Mouse (Mus musculus) adrenal gland, postnatal 14 days (tissue): ENCODE results near the gene Depdc1b. TPM values are rescaled to one million over a fixed set of nuclear protein-coding genes. Genes with fewer than 3 reads are reported as not detected.

Experiments
- DNase-seq: peaks from one replicate; pipeline ENCODE4 v3.0.0; 2021; ENCODE audit warnings: mixed read lengths
- long read RNA-seq, 2 experiments: library from polyadenylated mRNA; stranded (forward); transcript quantifications; one replicate each; pipeline ENCODE4 v2.0.0; 2021
- total RNA-seq: library from RNA; stranded (reverse); gene quantifications from 2 replicates; pipeline ENCODE4 v1.2.3, GENCODE M21; 2021

Depdc1b gene
- total RNA-seq: 3.8 and 3.9 TPM in 2 replicates
- long read RNA-seq, experiment 1, partial matches to known transcripts: 0 of 5 reads
- long read RNA-seq, experiment 1, other reads (novel, unspliced or antisense): 1 of 5 reads
- long read RNA-seq, experiment 2, partial matches to known transcripts: 0 of 1 reads
- long read RNA-seq, experiment 2, other reads (novel, unspliced or antisense): 1 of 1 reads

DNA sequence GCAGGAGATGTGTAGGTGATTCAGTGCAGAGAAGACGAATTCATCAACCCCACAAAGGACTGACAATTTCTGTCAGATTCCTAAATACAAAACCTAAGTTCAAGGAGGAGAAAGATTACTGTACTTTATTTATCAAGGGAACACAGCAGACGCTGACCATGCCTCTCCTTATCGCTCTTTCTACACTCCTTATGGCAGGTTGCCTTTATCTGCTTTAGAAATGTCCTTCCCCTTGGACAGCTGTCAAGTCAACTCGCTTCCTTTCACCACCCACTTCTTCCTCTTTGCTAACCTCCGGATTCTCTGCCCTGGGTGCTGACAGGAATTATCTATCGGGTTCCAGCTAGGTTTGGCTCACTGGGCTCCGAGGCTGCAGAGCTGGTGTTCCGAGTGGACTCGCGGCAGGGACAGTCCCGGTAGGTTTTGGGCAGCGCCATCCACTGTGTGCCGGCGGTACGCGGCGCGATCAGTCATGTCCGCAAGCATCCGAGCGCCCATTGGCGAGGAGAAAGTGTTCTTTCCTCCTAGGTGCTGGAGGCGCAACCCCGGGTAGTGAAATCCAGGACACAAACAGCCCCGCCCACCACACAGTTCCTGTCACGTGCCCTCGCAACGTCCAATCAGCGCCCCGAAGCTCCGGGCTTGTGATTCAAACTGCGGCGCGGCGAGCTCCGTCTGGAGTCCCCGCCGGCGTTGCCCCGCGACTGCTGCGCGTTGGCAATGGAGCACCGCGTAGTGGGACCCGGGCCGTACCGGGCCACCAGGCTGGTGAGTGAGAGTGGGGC, at the start of gene Depdc1b:
Gene Depdc1b, plus strand, starts transcription at position 631 of the 785 bp plus-strand sequence.
- peak; percentile 97 for DNase-seq

DNA sequence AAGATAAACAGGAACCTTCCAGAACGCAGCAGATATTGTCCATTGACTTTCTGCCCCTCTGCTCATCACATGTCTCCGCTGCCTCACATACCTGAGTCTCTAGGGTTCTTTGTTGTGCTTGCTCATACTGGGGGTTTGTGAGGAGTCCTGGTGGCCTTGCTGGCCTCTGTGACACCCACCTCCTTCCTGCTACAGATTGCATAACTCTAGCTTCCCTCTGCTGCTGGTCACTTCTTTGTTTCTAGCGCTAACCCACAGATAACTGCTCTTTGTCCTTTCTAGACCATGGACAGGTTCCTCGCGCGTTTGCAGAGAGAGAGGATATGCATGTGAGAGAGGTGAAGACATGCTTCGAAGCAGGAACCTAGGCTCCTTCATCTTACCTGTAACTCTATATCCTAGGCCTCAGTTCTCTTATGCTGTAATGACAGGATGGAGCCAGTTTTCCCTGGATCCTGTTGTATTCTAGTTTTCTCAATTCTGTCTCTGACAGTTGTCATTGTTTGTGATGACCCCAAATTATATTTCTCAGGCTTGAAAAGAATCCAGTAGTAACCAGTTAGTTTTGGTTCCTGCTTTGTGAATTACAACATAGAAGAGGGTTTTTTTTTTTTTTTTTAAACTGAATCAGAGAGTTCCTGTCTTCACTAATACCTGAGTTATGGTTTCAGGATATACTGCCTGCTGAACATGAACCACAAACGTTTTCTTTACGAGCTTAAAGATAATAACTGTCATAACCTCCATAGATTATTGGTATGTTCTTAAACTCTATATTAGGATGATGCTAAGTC, 48.1 kb upstream of the Depdc1b start:
- no peak for DNase-seq

DNA sequence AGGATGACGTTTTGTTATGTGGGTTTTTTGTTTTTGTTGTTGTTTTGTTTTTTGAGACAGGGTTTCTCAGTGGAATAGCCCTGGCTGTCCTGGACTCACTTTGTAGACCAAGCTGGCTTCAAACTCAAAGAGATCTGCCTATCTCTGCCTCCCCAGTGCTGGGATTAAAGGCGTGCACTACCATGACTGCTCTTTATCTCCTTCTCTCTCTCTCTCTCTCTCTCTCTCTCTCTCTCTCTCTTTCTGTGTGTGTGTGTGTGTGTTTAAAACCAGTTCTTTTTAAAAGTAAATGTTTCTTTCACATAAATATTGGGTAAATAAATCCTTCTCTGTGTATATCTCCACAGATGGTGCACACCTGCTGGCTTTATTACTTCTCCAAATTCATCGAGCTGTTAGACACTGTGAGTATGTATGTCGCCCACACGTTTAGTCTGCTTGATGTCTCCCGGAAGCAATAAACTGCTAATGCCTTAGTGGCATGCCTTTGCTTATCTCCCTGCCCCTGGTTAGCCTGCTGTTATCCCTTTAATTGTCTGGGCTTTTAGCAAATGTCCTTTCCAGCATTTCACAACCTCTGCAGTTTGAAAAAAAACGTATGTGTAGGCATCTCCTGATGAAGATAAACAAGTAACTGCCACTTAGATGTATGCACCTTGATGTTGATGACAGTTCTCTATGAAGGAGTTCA, 44.5 kb upstream of the Depdc1b start:
- DNase-seq: no peak

DNA sequence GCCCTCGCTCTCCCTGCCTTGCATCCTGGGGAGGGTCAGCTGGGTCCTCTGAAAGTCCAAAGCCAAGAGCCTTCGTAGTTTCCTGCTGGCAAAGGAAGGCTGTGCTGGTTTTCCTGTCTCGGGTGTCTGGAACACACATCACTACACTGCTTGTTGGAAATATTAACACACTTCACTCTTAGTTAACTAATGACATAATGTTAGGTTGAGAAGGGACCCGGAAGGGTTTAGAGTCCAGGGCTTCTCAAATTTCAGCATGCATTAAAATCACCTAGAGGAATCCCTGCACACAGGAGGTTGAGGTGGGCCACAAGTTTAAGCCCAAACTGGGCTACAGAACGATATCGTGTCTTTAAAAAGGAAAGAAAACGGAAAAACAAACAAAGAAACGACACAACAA, 43.8 kb upstream of the Depdc1b start:
- no peak for DNase-seq

DNA sequence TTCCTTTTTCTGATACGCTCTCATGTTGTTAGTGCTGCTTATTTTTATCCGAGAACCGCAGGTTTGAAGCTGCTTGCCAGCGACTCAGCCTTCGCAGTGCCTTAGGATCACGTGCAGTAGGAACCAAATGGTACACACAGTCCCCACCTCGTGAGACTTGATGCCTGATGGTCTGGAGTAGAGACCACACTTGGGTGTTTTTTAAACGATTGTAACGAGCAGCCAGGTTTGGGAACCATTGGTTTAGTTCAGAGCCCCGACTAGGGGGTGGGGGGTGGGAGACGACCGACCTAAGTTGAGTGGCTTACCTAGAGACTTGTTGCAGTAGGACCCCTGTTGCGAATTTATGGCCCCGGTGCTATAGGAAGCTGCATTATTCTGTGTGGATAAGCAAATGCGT, 43.1 kb upstream of the Depdc1b start:
- no peak for DNase-seq

DNA sequence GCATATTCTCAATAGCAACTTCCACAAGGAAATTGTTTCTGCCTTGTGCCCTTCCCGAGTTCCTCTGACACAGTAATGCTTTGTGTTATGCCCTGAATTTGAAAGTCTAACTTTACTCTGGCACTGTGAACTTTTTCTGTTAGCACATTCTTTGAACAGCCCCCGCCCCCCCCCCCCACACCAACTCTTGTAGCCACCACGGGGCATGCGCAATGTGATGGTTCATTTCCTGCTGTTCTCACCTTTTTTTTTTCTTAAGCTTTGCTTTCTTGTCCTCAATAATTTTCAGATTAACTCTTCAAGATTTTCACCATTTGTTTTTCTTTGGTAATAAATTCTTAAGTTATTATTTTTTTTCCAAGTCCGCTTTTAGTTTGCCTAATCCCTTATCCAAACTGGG, 42.7 kb upstream of the Depdc1b start:
- DNase-seq: no peak

DNA sequence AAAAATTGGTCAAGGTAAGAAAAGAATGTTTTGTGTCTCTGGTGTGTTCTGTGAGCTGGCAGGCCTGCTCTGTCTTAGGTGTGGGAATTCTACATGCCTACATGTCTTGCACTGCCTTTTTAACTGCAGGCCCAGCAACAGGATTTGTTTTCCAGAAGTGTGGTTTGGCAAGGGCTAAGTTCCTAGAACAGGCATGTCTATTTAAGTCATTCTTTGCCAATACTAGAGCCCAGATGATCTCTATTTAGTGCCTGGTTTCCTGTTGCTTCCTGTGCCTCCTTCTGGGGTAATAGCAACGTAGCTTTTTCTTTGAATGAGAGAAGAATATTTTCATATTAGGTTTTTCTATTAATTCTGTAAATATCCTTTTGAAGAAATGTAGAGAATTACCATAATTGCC, 39.6 kb upstream of the Depdc1b start:
- no peak for DNase-seq

DNA sequence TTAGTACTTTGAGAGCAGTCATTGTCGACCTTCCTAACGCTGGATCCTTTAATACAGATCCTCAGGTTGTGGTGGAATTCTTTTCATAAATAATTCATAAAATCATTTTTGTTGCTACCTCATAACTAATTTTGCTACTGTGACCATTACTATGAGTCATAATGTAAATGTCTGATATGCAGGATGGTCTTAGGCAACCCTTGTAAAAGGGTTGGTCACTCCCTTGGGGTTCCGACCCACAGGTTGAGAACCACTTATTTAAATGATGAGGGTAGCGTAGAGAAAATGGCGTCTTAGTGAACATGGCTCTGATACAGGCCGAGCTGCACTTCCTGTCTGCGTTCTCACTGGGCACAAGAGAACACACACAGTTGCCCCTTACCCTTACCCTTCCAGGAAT, 38.8 kb upstream of the Depdc1b start:
- no peak for DNase-seq

DNA sequence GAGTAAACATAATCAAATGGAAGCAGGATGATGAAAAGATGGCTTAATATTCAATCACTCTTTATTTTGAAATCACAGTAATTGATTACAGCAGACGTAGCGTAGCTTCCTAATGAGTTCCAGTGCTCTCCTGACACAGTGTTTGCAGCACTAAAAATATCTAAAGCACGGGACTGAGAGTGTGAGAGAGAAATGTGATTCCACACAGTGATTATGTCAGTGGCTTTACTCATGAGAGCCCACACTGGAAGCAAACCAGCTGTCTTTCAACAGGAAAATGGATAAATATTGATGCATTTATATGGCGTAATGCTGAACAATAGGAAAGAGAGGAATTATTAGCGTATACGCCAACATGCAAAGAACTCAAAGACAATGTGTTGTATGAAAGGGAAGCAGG, 37.5 kb upstream of the Depdc1b start:
- DNase-seq: no peak

DNA sequence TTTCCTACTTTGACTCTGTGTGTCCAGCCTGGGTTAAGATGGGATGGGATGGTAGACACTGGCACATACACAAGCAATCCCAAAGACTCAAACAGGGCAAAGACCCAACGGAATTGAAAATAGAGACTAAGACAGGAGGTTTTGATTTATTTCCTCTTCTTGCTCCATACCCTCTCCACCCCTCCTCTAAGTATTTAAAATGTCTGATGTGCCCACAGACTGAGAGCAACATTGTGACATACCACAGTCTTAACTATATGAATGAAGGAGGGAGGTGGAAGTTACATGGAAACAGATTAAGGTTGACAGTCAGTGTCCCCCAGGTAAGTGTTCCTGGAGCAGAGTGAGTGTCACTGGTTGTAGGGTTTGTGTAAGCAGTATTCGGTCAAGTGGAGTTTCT, 31.8 kb upstream of the Depdc1b start:
- no peak for DNase-seq

DNA sequence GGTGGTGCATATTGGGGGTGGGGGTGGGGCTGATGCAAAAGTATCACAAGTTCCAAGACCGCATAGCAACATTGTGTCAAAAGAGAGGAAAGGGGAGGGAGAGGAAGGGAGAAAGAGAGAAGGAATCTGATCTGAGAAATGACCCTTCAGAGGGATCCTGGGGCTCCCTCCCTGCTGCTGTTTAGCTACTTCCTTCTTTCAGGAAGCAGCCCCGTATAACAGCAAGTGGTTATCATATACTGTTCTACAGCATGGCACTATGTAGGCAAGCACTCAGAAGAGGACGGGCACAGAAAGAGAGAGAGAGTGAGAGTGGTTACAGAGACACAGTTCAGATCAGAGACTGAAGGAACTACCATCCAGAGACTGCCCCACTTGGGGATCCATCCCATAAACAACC, 28.2 kb upstream of the Depdc1b start:
- no peak for DNase-seq

DNA sequence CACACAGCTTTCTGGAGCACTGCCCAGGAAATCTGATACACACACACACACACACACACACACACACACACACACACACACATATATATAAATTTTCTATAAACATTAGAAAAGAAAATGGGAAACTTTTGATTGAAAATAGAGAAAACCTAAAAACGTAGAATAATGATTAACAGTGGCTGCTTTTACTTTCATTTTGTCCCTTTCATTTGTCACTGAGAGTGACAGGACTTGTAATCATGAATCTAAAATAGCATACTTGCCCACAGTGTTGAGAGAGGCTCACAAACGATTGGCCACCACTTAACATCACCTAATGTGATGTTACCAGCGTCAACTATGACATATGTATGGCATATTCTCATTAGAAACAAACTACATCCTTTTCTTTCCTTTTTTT, 26.7 kb upstream of the Depdc1b start:
- no peak for DNase-seq

DNA sequence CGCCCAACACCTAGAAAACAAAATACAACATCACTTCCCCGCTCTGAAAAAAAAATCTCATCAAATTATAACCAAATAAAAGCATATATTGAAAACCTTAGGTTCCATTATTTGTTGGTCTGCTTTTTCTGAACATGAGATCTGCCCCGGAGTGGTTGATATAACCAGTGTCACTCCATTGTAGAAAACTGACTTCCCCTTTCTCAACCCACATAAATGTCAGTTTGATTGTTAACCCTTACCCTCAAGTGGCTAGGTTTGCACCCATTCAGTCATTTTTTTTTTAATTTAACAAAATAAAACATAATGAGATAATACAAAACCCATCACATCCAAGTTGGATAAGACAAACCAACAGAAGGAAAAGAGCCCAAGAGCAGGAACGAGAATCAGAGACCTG, 25.8 kb upstream of the Depdc1b start:
- no peak for DNase-seq

DNA sequence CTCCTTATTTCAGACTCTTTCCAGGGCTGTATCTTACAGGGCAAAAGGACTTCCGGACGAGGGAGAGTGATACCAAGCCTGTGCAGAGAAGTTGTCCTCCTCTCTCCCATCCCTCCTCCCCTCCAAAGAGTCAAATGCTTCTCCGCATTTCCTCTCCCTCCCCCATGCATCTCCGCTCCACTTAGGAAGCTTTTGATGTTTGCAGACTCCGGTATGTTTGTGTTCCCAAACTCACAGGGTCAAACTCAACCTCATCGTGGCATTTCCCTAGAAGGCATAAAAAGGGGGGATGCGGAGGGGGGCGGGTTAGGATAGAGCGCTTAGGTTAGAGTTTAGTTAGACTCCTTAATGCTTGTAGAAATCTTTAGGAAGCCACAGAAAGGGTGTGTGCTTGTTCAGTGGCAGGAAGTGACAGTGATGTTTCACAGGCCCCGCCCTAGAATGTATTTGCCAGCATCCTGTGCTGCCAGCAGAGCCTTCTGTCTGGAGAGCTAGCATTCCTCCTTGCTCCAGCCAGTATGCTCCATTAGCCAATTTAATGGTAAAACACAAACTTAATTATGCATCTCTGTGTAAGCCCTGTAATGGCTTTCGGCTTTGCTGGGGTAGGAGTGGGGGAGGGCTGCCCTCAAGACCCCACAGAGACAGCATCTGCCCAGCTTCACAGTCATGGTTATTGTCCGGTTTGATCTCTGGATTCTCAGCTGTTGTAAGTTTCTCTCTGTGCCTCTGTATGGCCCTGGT, 18.6 kb upstream of the Depdc1b start:
- DNase-seq: peak; percentile 51

DNA sequence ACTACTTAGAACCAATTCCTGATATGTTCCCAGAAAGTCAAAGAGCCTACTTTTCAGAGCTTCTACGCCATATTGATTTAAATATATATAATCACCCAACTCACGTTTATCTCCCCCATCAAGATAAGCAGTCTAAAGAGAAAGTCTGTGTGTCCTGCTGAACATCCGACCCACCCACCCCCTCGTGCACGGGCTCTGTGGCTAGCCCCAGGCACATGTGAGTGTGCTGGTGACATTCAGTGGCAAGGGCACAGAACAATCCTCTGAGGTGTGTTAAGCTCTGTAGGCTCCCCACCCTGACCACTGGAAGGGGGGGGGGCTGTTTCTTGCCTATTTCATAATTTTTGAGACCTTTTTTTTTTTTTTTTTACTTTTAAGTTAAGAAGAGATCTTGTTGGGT, 17.9 kb upstream of the Depdc1b start:
- DNase-seq: no peak

DNA sequence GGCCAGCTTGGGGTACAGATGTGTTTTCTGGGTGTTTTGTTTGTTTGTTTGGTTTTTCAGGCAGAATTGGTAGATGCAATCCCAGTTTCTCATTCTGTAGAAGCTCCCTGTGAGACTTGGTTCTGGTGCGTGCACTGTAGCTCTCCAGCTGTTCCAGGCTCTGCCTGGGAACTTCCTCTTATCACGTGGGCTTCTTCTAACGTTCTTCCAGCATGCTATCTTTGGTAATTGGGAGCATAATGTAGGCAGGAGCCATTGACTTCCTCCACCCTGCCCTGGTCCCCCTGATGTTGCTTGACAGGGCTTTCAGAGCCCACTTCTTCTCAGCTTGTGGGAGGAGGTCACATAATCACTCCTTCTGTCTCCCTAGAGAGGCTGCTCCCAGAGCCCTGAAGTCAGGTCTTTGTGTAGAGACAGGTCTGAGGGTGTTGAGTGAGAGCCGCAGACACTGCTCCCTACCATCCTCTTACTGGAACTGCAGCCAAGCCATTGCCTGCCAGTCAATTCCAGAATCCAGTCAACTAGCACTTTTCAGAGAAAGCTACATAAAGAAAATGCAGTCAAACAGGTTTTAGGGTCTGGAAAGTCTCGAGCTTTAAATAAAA, 15.7 kb upstream of the Depdc1b start:
- DNase-seq: peak; percentile 15

DNA sequence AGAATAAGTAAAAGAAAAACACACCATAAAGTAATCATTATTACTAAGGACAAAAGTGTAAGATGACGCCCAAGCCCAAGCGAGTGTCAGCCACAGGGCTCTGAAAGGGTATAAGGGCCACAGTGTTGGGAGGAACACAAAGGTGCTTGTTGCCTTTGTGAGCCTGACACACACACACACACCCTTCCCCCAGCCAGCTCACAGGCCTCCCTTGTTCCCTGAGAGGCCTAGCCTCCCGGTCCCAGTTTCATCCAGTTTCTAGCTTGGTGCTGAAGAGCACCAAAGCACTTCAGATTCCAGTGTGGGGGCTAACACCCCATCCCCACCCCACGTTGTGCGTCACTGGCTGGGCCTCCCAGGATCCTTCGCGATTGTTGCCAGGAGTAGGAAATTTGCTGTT, 14.7 kb upstream of the Depdc1b start:
- DNase-seq: no peak

DNA sequence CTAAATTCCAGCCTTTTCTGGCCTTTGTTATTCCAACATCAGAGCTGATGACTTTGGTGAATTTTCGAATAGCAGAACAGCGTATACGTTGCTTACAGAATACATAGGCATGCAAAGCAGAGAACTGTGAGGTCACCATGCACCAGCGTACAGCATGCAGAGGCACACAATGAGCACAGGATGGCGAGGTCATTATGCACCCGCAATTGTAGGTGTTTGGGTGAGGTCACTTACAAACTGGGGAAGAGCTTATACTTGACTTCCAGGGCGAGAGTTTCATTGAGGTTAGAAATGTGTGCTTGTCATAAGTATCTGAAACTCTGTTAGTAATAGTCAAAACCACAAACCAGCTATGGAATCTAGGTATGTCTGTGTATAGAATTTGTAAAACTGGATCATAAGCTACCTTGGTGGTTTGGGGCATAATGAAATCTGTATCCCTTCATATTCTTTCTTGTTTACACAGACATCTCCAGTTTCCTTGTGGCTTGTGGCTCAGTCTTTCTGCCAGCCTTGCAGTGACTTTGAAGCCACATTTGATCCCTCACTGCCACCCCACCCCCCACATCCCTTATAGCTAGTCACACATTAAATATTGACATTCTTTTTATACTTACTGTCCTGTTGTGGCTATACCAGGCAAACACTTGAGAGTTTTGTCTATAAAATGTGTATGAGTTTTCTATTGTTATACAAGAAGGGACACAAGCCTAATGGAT, 13.0 kb upstream of the Depdc1b start:
- DNase-seq: no peak

DNA sequence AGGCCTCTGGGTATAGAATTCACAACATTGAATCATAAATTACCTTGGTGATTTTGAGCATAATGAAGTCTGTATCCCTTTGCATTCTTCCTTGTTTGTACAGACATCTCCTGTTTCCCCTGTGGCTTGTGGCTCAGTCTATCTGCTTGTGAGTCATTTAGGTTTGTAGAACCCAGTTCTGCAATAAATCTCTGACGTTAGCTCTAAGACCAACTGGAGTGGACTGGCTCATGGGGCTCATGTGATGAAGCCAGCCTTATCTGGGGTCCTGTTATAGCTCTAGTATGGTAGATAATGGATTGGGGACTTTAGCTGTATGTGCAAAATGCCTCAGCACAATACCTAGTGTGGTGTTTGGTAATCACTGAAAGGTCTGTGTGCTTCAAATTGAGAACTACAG, 12.3 kb upstream of the Depdc1b start:
- DNase-seq: no peak

DNA sequence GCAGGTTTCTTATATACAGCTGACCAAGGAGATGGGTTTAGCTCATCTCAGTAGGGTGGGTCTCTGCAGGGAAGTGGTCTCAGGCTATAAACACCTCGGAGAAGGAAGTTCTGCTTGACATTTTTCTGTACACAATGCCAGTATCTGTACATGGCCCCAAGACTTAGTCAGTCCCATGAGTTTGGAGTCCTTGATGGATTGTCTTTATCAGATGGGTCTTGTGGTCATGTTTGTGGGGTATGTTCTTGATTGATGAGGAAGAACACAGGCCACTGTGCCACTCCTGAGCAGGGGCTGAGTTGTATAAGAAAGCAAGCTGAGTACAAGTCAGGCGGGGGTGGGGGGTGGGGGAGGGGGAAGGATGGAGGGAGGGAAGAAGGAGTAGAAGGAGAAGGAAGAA, 11.5 kb upstream of the Depdc1b start:
- no peak for DNase-seq

DNA sequence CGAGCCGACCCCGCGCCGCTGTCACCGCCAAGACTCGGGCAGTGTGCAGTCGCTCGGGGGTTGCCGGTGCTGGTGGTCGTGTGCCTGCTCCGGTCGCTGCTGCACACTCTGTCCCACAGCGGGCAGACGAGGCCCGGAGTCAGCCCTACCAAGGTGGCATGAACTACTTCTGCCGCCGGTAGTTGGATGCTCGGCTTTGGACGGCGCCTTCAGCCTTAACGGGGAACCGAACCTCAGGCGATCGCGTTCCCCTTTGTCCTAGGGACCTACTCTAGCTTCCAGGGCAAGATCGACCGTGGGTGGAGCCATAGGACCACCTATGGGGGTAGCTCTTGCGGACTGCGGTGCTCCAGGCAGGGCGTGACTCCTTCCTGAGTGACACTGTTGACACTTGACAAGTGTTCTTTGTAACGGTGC, 363 bp downstream of the Depdc1b start:
- DNase-seq: peak; percentile 13
